Mouse (Mus musculus): ENCODE measurements around the gene Desi1.
"Not testable (repeated sequence)": the region's sequence is repeated elsewhere in the genome, so short reads cannot be mapped to it uniquely, and the experiment has no call there.

Gene Desi1

DNA sequence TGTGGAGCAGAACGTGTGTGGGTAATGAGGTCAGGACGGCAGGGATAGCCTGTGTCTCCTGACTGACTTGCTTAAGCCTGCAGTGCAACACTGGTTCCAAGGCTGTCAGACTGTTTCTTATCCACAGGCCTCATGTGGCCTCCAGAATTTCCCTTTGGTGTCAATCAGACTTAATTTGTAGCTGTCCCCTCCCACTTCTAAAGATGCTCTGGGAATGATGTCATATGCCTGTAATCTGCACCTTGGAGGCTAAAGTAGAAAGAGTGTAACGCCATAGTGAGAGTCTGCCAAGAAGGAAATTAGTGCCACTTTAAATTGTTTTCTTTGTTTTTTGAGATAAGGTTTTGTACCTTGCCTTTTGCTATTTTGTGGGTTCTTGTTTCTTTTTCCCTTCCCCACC is 14.4 kb downstream of the Desi1 start:
- no peak for DNase-seq (ENCODE audit: low spot score in 2 of 2)

GRCm38 (mm10) chr15:82017461-82017860 is 16.2 kb downstream of the Desi1 start:
- DNase-seq (ENCODE audit: low spot score in 2 of 2), result no peak

- DNase-seq (ENCODE audit: low spot score in 2 of 2), result no peak
These were observed 16.8 kb downstream of the Desi1 start for GRCm38 (mm10) chr15:82016830-82017229.

- peak; percentile 100 for DNase-seq (ENCODE audit: low spot score in 2 of 2)
These were observed 17.4 kb downstream of the Desi1 start for GRCm38 (mm10) chr15:82016101-82016808.

DNA sequence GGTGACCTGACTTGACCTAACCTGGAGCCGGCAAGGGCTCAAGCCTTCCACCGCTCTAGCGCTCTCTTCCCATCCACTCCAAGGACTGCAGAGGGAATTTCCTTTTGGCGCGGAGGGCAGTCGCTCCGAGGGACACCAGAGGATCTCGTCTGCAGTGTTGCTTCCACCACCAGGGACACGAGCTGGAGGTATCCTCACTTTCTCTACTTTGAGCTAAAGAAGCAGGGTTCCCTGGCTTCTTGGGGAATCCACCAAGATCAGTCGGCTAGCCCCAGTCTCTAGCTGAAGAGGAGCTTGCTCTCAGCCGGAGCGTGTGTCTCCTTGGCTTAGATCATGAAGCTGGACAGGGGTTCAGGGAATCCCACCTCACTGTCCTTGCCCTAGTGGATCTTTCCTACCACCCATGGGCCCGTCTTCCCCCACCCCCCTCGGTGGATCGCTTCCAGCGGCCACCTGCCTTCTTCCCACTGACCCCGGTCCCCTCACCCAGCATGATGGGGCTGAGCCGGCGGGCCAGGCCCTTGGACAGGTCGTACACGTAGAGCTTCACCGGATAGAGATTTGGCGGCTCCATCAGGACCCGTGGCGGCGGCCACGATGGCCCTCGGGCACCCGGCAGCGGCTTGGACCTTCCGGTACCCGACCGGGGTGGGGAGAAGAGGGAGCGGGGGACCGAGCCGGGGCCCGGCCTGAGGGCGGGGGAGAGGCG is 18.1 kb downstream of the Desi1 start:
- DNase-seq (ENCODE audit: low spot score in 2 of 2), result peak; percentile 58 to 63

GRCm38 (mm10) chr15:82014745-82015391 is 18.8 kb downstream of the Desi1 start:
- DNase-seq (ENCODE audit: low spot score in 2 of 2), result no peak

- no peak for DNase-seq (ENCODE audit: low spot score in 2 of 2)
These were observed 21.7 kb downstream of the Desi1 start for GRCm38 (mm10) chr15:82011947-82012346.

GRCm38 (mm10) chr15:82004257-82004656 is 29.4 kb downstream of the Desi1 start:
- DNase-seq (ENCODE audit: low spot score in 2 of 2), result no peak

GRCm38 (mm10) chr15:81993992-81994391 is 39.7 kb downstream of the Desi1 start:
- DNase-seq (ENCODE audit: low spot score in 2 of 2), result no peak

DNA sequence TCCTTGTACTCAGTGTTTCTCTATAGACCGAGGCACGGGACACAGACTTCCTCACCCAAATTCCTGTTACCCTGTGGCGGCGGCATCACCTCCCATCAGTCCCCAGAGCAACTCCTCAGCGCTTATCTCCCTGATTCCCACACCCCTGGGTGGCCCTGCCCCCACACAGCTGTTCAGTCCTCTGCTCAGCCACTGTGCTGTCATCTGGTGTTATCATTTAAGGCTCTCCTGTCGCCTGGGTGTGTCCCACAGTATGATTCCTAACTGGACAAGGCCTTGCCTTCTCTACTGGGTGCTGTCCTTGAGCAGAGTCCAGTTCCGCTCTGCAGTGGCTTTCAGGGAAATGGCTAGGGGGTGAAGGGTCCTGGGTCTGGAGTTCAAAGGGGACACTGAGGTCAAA is 43.1 kb downstream of the Desi1 start:
- DNase-seq (ENCODE audit: low spot score in 2 of 2), result no peak

DNA sequence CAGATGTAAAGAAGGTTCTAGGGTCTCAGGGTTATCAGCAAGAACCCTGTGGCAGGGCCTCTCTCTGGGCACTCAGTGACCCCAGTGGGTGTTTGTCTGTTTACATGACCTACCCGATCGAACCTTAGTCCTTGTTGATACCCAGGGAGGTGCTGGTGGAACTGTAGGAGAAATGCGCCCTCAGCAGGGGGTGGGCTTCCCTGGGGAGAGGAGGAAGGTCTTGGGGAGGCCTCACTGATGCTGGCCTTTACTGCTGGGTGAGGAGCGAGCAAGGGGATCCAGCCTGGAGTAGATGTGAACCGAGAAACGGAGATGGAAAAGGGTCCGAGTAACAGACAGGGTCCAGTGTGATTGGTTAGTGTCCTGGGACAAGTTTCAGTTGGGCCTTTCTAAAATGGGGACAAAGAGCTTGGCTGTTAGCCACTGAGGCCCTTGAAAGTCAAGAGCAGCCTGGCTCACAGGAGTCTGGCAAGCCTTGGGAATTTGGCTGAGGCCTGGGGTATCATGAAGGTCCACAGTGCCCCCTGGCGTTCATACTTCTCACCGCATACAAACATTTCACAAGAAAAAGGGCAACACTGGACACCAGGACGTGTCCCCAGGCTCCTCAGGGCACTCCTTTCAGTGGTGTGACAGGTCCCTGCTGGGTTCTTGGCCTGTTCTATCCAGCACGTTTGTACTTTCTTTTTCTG is 44.1 kb downstream of the Desi1 start:
- peak; percentile 90 to 91 for DNase-seq (ENCODE audit: low spot score in 2 of 2)

GRCm38 (mm10) chr15:81987646-81988045 is 46.0 kb downstream of the Desi1 start, which contains the start of gene Xrcc6:
Gene Xrcc6, plus strand, starts transcription at chr15:81987835.
- DNase-seq (ENCODE audit: low spot score in 2 of 2), result no peak

DNA sequence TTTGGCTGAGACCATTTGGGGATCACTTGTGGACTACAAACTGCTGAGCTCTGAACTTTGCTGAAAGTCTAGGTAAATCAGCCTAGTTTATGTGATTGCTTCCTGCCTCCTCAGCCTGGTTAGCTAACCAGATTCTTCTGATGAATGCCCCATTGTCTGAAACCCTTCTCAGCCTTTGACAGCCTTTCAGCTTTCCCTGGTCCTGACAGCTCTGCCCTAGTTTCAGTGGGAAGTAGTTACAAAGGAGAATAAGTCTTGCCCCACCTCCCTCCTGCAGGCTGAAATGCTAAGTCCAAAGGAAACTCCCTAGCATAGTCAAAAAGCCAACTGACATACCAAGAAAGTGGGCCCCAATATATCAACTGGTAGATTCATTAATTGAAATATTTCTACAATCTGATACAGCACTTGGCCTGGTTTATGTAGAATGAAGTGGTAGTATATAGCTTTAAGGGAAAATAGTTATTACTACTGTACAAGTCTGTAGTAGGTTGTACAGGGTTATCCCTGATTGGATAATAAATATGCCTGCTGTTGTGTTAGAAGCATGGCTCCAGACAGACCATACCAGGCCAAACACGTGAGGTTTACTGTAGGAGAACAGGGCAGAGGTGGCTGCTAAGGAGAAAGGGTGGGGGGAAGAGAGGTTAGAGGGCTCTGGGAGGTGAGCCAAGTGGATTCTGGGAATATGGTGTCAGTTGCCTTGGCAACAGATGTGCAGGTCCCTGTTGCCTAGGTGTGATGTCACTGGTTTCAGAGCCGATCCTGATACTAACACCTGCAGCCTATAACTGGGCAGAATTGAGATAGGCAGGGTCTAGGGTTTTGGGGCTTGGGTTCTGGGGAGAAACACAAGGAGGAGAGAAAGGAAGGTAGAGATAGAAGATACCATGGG is 48.1 kb downstream of the Desi1 start:
- DNase-seq (ENCODE audit: low spot score in 2 of 2), result peak in 1 of 2 experiments; percentile 42

- no peak for DNase-seq (ENCODE audit: low spot score in 2 of 2)
These were observed 51.5 kb downstream of the Desi1 start for GRCm38 (mm10) chr15:81982173-81982572.

DNA sequence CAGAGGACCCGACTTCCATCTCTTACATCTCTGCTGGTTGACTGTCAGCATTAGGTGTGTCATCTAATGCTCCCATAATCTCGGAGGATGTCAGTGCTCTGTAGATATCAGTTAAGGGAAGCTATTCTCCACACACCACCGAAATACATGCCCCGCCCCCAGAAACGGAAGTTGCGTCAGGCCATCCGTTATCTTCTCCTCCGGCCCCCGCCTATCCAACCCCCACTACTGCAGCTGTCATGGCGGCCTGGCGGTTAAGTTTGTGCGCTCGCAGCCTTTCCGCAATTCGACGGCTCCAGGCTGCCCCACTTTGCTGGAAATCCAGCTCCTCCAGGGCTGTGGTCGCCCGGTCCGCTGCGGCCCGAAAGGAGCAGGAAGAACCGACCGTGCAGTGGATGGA is 53.3 kb downstream of the Desi1 start, which contains the start of gene 1700029P11Rik:
Gene 1700029P11Rik, plus strand, starts transcription at position 220 of the 400 bp plus-strand sequence.
- DNase-seq (ENCODE audit: low spot score in 2 of 2), result no peak

- DNase-seq (ENCODE audit: low spot score in 2 of 2), result not testable (repeated sequence)
These were observed 58.5 kb downstream of the Desi1 start for GRCm38 (mm10) chr15:81975156-81975555.

DNA sequence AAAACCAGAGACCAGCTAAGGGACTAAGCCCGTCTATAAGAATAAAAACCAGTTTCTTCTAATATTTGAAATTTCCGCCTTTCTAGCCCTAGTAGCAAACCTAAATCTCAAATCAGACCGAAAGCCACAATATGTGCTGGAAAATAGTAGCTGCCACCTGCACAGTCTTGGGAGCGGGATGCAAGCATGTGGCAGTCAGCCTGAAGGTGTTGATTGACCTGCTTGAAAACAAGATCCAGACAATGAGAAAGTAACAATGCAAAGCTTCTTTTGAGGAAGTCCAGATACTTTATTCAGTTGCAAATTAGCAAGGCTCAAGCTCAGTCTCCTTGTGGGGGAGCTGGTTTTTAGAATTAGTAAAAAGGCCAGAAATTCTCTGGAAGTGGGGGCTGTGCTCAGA is 63.2 kb downstream of the Desi1 start:
- not testable (repeated sequence) for DNase-seq (ENCODE audit: low spot score in 2 of 2)

GRCm38 (mm10) chr15:81969635-81970034 is 64.0 kb downstream of the Desi1 start:
- DNase-seq (ENCODE audit: low spot score in 2 of 2), result not testable (repeated sequence)

- DNase-seq (ENCODE audit: low spot score in 2 of 2), result no peak
These were observed 64.5 kb downstream of the Desi1 start for GRCm38 (mm10) chr15:81969173-81969572.

DNA sequence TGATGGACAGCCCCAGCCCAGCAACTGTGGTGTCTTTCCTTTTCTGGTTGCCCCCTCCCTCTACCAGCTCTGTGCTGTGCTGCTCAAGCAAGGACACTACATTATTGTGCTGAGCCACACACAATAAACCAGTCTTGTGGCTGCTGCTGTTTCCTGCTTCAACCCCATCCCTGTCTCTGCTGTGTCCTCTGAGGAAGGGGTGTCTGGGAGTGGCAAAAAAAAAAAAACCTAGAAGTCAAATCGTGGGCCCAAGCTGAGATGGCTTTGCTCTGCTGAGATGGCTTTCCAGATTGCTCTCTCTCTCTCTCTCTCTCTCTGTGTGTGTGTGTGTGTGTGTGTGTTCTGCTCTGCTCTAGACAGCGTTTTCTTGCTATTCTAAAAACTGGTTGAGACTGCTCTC is 65.2 kb downstream of the Desi1 start:
- peak in 1 of 2 experiments; percentile 18 for DNase-seq (ENCODE audit: low spot score in 2 of 2)

GRCm38 (mm10) chr15:81967821-81968220 is 65.8 kb downstream of the Desi1 start:
- no peak for DNase-seq (ENCODE audit: low spot score in 2 of 2)

Measured in right cerebral cortex, postnatal 10 days (tissue).